Mouse (Mus musculus): Measurements from ENCODE around the gene Il17ra. TPM values are rescaled to one million over a fixed set of nuclear protein-coding genes. Genes with fewer than 3 reads are reported as not detected.

The Il17ra gene
- polyA plus RNA-seq, 1 experiment: 36.1 TPM

DNA sequence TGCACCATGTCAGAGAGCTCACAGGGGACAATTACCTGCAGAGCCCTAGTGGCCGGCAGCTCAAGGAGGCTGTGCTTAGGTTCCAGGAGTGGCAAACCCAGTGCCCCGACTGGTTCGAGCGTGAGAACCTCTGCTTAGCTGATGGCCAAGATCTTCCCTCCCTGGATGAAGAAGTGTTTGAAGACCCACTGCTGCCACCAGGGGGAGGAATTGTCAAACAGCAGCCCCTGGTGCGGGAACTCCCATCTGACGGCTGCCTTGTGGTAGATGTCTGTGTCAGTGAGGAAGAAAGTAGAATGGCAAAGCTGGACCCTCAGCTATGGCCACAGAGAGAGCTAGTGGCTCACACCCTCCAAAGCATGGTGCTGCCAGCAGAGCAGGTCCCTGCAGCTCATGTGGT is 18.5 kb downstream of the Il17ra start:
- peak; percentile 29 for DNase-seq
- Histone ChIP-seq H3K27ac (ENCODE audit: insufficient read depth, low read depth, low read length) (no peak overlapping the region), H3K4me1 (ENCODE audit: control insufficient read depth, insufficient read depth, low read length) (no peaks in the 10 kb centered on the region), H3K4me3 (ENCODE audit: insufficient read depth, low read depth, low read length) (no peak overlapping the region), H3K27me3 (replicated peaks; ENCODE audit: control insufficient read depth, insufficient read depth, low read length) (no peaks in the 10 kb centered on the region), H3K36me3 (ENCODE audit: control insufficient read depth, insufficient read depth, low read length) (no peaks in the 10 kb centered on the region; the same call in 1 of the 2 replicates)
- 91% methylated on average over 6 of the region's 6 CpGs for whole genome bisulfite sequencing
- no peak for TF ChIP-seq POLR2A (IDR thresholded peaks at IDR 0.05; ENCODE audit: low read depth, low read length)
- TF ChIP-seq CTCF (conservative IDR thresholded peaks at IDR 0.05; ENCODE audit: insufficient read depth, insufficient read length, low read depth, low read length): peak; percentile 37

DNA sequence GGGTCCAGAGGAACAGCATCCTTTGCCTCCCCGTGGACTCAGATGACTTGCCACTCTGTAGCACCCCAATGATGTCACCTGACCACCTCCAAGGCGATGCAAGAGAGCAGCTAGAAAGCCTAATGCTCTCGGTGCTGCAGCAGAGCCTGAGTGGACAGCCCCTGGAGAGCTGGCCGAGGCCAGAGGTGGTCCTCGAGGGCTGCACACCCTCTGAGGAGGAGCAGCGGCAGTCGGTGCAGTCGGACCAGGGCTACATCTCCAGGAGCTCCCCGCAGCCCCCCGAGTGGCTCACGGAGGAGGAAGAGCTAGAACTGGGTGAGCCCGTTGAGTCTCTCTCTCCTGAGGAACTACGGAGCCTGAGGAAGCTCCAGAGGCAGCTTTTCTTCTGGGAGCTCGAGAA is 19.0 kb downstream of the Il17ra start:
- WGBS: 91% methylated on average over 14 of the region's 14 CpGs
- no peaks in the 10 kb centered on the region; the same call in 1 of the 2 replicates for H3K36me3 ChIP-seq (ENCODE audit: control insufficient read depth, insufficient read depth, low read length)

GRCm38 (mm10) chr6:120482756-120483155 is 19.7 kb downstream of the Il17ra start:
- no peak for TF ChIP-seq POLR2A (IDR thresholded peaks at IDR 0.05; ENCODE audit: low read depth, low read length)
- TF ChIP-seq CTCF (conservative IDR thresholded peaks at IDR 0.05; ENCODE audit: insufficient read depth, insufficient read length, low read depth, low read length): no peak
- Histone ChIP-seq H3K27ac (ENCODE audit: insufficient read depth, low read depth, low read length) (no peak overlapping the region), H3K27me3 (replicated peaks; ENCODE audit: control insufficient read depth, insufficient read depth, low read length) (no peaks in the 10 kb centered on the region), H3K36me3 (ENCODE audit: control insufficient read depth, insufficient read depth, low read length) (no peaks in the 10 kb centered on the region; the same call in 1 of the 2 replicates), H3K4me3 (ENCODE audit: insufficient read depth, low read depth, low read length) (no peak overlapping the region), H3K4me1 (ENCODE audit: control insufficient read depth, insufficient read depth, low read length) (no peaks in the 10 kb centered on the region)
- 41% methylated on average over 6 of the region's 6 CpGs for WGBS
- DNase-seq: no peak

More for the DNA sequence above, 19.0 kb downstream of the Il17ra start:
- Histone ChIP-seq H3K27me3 (replicated peaks; ENCODE audit: control insufficient read depth, insufficient read depth, low read length) (no peaks in the 10 kb centered on the region), H3K4me1 (ENCODE audit: control insufficient read depth, insufficient read depth, low read length) (no peaks in the 10 kb centered on the region), H3K4me3 (ENCODE audit: insufficient read depth, low read depth, low read length) (no peak overlapping the region), H3K27ac (ENCODE audit: insufficient read depth, low read depth, low read length) (no peak overlapping the region)
- TF ChIP-seq POLR2A (IDR thresholded peaks at IDR 0.05; ENCODE audit: low read depth, low read length): no peak
- no peak for TF ChIP-seq CTCF (conservative IDR thresholded peaks at IDR 0.05; ENCODE audit: insufficient read depth, insufficient read length, low read depth, low read length)
- no peak for DNase-seq

DNA sequence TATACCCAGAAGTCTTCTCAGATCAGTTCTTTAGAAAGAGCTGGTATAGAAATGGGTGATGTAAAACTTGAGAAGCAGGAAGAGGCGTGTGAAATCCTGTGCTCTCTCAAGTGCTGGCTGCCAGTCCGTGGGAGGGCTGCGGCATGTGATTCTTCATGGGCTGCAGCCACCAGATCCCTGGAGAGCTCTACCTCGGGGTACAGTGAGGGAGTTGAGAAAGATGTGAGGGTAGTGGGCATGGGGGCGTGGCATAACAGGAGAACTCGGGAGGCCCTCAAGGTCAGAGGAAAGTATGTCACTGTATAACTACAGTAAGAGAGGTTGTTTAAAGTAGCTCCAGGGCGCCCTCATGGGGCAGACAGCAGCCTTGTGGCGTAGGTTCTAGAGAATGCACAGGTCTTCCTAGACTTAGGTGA is 20.2 kb downstream of the Il17ra start:
- no peak overlapping the region for H3K27ac ChIP-seq (ENCODE audit: insufficient read depth, low read depth, low read length)
- peak; percentile 61 for DNase-seq

GRCm38 (mm10) chr6:120485038-120485437 is 22.0 kb downstream of the Il17ra start:
- H3K4me1 ChIP-seq (ENCODE audit: control insufficient read depth, insufficient read depth, low read length): no peaks in the 10 kb centered on the region
- WGBS: 65% methylated on average over 3 of the region's 3 CpGs
- H3K4me3 ChIP-seq (ENCODE audit: insufficient read depth, low read depth, low read length): no peak overlapping the region

More for the DNA sequence above, 20.2 kb downstream of the Il17ra start:
- Histone ChIP-seq H3K27me3 (replicated peaks; ENCODE audit: control insufficient read depth, insufficient read depth, low read length) (no peaks in the 10 kb centered on the region), H3K4me3 (ENCODE audit: insufficient read depth, low read depth, low read length) (no peak overlapping the region), H3K36me3 (ENCODE audit: control insufficient read depth, insufficient read depth, low read length) (no peaks in the 10 kb centered on the region; the same call in 1 of the 2 replicates), H3K4me1 (ENCODE audit: control insufficient read depth, insufficient read depth, low read length) (no peaks in the 10 kb centered on the region)
- no peak for TF ChIP-seq POLR2A (IDR thresholded peaks at IDR 0.05; ENCODE audit: low read depth, low read length)
- peak; percentile 72 for TF ChIP-seq CTCF (conservative IDR thresholded peaks at IDR 0.05; ENCODE audit: insufficient read depth, insufficient read length, low read depth, low read length)
- WGBS: 16% methylated on average over 8 of the region's 8 CpGs

DNA sequence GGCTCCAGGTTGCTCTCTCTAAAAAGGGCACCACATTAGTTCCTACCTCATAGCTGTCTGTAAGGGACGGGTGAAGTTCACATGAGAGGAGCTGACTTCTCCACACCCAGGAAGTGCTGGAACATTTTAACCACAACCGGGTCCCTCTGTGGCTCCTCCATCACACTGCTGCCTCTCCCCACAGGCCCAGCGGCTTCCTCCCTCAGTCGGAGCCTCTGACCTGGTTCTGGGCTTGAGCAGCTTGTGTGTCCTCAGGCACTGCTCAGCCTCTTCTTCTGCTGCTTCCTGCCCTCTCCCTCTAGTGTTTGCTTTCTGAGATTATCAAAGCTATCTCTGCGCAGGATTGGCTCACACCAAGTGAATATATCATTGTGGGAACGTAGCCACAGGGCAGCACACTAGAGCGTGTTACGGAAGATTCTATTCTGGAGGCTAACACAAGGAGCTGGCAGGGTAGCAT is 23.0 kb downstream of the Il17ra start:
- TF ChIP-seq POLR2A (IDR thresholded peaks at IDR 0.05; ENCODE audit: low read depth, low read length): no peak
- TF ChIP-seq CTCF (conservative IDR thresholded peaks at IDR 0.05; ENCODE audit: insufficient read depth, insufficient read length, low read depth, low read length): no peak
- 63% methylated on average over 8 of the region's 8 CpGs for WGBS

More at GRCm38 (mm10) chr6:120485038-120485437, 22.0 kb downstream of the Il17ra start:
- TF ChIP-seq CTCF (conservative IDR thresholded peaks at IDR 0.05; ENCODE audit: insufficient read depth, insufficient read length, low read depth, low read length) (no peak), POLR2A (IDR thresholded peaks at IDR 0.05; ENCODE audit: low read depth, low read length) (no peak)
- Histone ChIP-seq H3K27me3 (replicated peaks; ENCODE audit: control insufficient read depth, insufficient read depth, low read length) (no peaks in the 10 kb centered on the region), H3K27ac (ENCODE audit: insufficient read depth, low read depth, low read length) (no peak overlapping the region), H3K36me3 (ENCODE audit: control insufficient read depth, insufficient read depth, low read length) (no peaks in the 10 kb centered on the region; the same call in 1 of the 2 replicates)
- no peak for DNase-seq

GRCm38 (mm10) chr6:120488647-120489046 is 25.6 kb downstream of the Il17ra start:
- Histone ChIP-seq H3K36me3 (ENCODE audit: control insufficient read depth, insufficient read depth, low read length) (no peaks in the 10 kb centered on the region), H3K27me3 (replicated peaks; ENCODE audit: control insufficient read depth, insufficient read depth, low read length) (peaks cover 8% of the 10 kb centered on the region), H3K27ac (ENCODE audit: insufficient read depth, low read depth, low read length) (no peak overlapping the region), H3K4me1 (ENCODE audit: control insufficient read depth, insufficient read depth, low read length) (no peaks in the 10 kb centered on the region), H3K4me3 (ENCODE audit: insufficient read depth, low read depth, low read length) (no peak overlapping the region)
- no peak for TF ChIP-seq POLR2A (IDR thresholded peaks at IDR 0.05; ENCODE audit: low read depth, low read length)
- TF ChIP-seq CTCF (conservative IDR thresholded peaks at IDR 0.05; ENCODE audit: insufficient read depth, insufficient read length, low read depth, low read length): no peak
- no peak for DNase-seq
- WGBS: 64% methylated on average over 3 of the region's 3 CpGs

More for the DNA sequence above, 23.0 kb downstream of the Il17ra start:
- no peaks in the 10 kb centered on the region for H3K27me3 ChIP-seq (replicated peaks; ENCODE audit: control insufficient read depth, insufficient read depth, low read length)
- H3K36me3 ChIP-seq (ENCODE audit: control insufficient read depth, insufficient read depth, low read length): no peaks in the 10 kb centered on the region; the same call in 1 of the 2 replicates
- no peak overlapping the region for H3K4me3 ChIP-seq (ENCODE audit: insufficient read depth, low read depth, low read length)
- no peak for DNase-seq
- no peaks in the 10 kb centered on the region for H3K4me1 ChIP-seq (ENCODE audit: control insufficient read depth, insufficient read depth, low read length)
- H3K27ac ChIP-seq (ENCODE audit: insufficient read depth, low read depth, low read length): no peak overlapping the region
